Mouse (Mus musculus) CH12.LX (cell line): Measurements from ENCODE around the gene Pnpla2. TPM values are rescaled to one million over a fixed set of nuclear protein-coding genes. Genes with fewer than 3 reads are reported as not detected.

Experiments used
- DNase-seq: peaks from one replicate; pipeline ENCODE4 v3.0.0-alpha.2; 2013; ENCODE audit errors: extremely low read depth
- H3K27ac ChIP-seq: 2 replicates; pipeline ENCODE4 v1.5.1; 2012; ENCODE audit warnings: low read depth, mild to moderate bottlenecking, control low read depth, moderate library complexity; ENCODE audit not compliant: insufficient read depth
- H3K27me3 ChIP-seq: replicated peaks from 2 replicates; pipeline ENCODE3; 2012; ENCODE audit warnings: inconsistent platforms
- H3K36me3 ChIP-seq, 2 experiments: replicated peaks in 1 of 2; 2 replicates each; pipeline versions ENCODE3 to v1.6.1; 2012; ENCODE audit warnings: inconsistent platforms in 1 of 2, low read length in 1 of 2, mild to moderate bottlenecking in 1 of 2, mixed read lengths in 1 of 2, moderate library complexity in 1 of 2; ENCODE audit not compliant: control insufficient read depth in 1 of 2, insufficient read depth in 1 of 2
- H3K4me1 ChIP-seq, 2 experiments: 2 replicates each; pipeline ENCODE4 v1.6.1; 2012; ENCODE audit warnings: inconsistent platforms in 1 of 2, moderate library complexity in 1 of 2; ENCODE audit not compliant: insufficient read depth in 2 of 2, control insufficient read depth in 1 of 2
- H3K4me2 ChIP-seq: 2 replicates; pipeline ENCODE4 v1.6.1; 2012; ENCODE audit warnings: low read depth, mild to moderate bottlenecking, control low read depth; ENCODE audit not compliant: poor library complexity, insufficient read depth, severe bottlenecking
- H3K4me3 ChIP-seq, 3 experiments: fragments of 150-350 bp in 1 of 3; sonication (generic) in 1 of 3; replicated peaks in 1 of 3; 2 replicates each; pipeline versions ENCODE3 to v1.5.1; 2011 to 2012; ENCODE audit warnings: low read depth in 2 of 3, low read length in 2 of 3, mild to moderate bottlenecking in 2 of 3, moderate library complexity in 2 of 3, control low read depth in 1 of 3, improper control_type of control experiment in 1 of 3, inconsistent platforms in 1 of 3, mixed read lengths in 1 of 3; ENCODE audit not compliant: poor library complexity in 1 of 3
- H3K79me2 ChIP-seq: replicated peaks from 2 replicates; pipeline ENCODE4 v1.6.1; 2012; ENCODE audit warnings: mild to moderate bottlenecking, moderate library complexity; ENCODE audit not compliant: control insufficient read depth, poor library complexity, insufficient read depth, severe bottlenecking; ENCODE audit errors: extremely low read depth
- H3K9ac ChIP-seq: 2 replicates; pipeline ENCODE4 v1.6.1; 2012; ENCODE audit warnings: low read depth, mild to moderate bottlenecking, control low read depth, moderate library complexity; ENCODE audit not compliant: insufficient read depth
- H3K9me3 ChIP-seq: replicated peaks from 2 replicates; pipeline ENCODE3; 2012; ENCODE audit warnings: low read length, inconsistent platforms, mixed read lengths
- BHLHE40 ChIP-seq: IDR thresholded peaks from 2 replicates; pipeline ENCODE4 v1.6.1; 2011; ENCODE audit warnings: mild to moderate bottlenecking, low read depth, low read length, improper control_type of control experiment
- CHD2 ChIP-seq: IDR thresholded peaks from 2 replicates; pipeline ENCODE4 v1.6.1; 2011; ENCODE audit warnings: low read length, improper control_type of control experiment
- E2F4 ChIP-seq: IDR thresholded peaks from 2 replicates; pipeline ENCODE4 v1.6.1; 2011; ENCODE audit warnings: low read depth, low read length, improper control_type of control experiment; ENCODE audit not compliant: insufficient replicate concordance
- ELF1 ChIP-seq: IDR thresholded peaks from 2 replicates; pipeline ENCODE4 v1.6.1; 2014; ENCODE audit warnings: low read depth, mild to moderate bottlenecking, inconsistent platforms, low read length, improper control_type of control experiment
- MAX ChIP-seq: IDR thresholded peaks from 2 replicates; pipeline ENCODE4 v1.6.1; 2011; ENCODE audit warnings: low read length, improper control_type of control experiment
- MAZ ChIP-seq: IDR thresholded peaks from 2 replicates; pipeline ENCODE4 v1.6.1; 2012; ENCODE audit warnings: low read depth, mild to moderate bottlenecking, inconsistent platforms, low read length, improper control_type of control experiment, moderate library complexity
- MXI1 ChIP-seq: IDR thresholded peaks from 2 replicates; pipeline ENCODE4 v1.6.1; 2011; ENCODE audit warnings: mild to moderate bottlenecking, low read depth, low read length, improper control_type of control experiment
- NELFE ChIP-seq: IDR thresholded peaks from 2 replicates; pipeline ENCODE4 v1.6.1; 2011; ENCODE audit warnings: low read depth, low read length, improper control_type of control experiment
- POLR2AphosphoS2 ChIP-seq: IDR thresholded peaks from 2 replicates; pipeline ENCODE4 v1.6.1; 2011; ENCODE audit warnings: low read depth, low read length, improper control_type of control experiment
- RAD21 ChIP-seq: IDR thresholded peaks from 2 replicates; pipeline ENCODE4 v1.6.1; 2011; ENCODE audit warnings: low read depth, mild to moderate bottlenecking, low read length, improper control_type of control experiment, moderate library complexity
- SIN3A ChIP-seq: IDR thresholded peaks from 2 replicates; pipeline ENCODE4 v1.6.1; 2012; ENCODE audit warnings: low read length, improper control_type of control experiment, inconsistent platforms
- SMC3 ChIP-seq: IDR thresholded peaks from 2 replicates; pipeline ENCODE4 v1.6.1; 2011; ENCODE audit warnings: low read depth, low read length, improper control_type of control experiment
- TBP ChIP-seq: conservative IDR thresholded peaks from 2 replicates; pipeline ENCODE4 v1.6.1; 2011; ENCODE audit warnings: low read depth, low read length, improper control_type of control experiment
- USF1 ChIP-seq: IDR thresholded peaks from 2 replicates; pipeline ENCODE4 v1.6.1; 2014; ENCODE audit warnings: low read depth, mild to moderate bottlenecking, inconsistent platforms, low read length, improper control_type of control experiment
- ZKSCAN1 ChIP-seq: IDR thresholded peaks from 2 replicates; pipeline ENCODE4 v1.6.1; 2012; ENCODE audit warnings: low read depth, inconsistent platforms, low read length, improper control_type of control experiment, borderline replicate concordance
- ZMIZ1 ChIP-seq: IDR thresholded peaks from 2 replicates; pipeline ENCODE4 v1.6.1; 2012; ENCODE audit warnings: low read depth, mild to moderate bottlenecking, inconsistent platforms, low read length, improper control_type of control experiment
- dilution Hi-C: fragments of 300-500 bp; cut with MboI; formaldehyde crosslinking; loops from 2 replicates; pipeline ENCODE4 v1.14.3; 2020; ENCODE audit warnings: low sequenced_read_pairs; ENCODE audit not compliant: extremely low pct_unique_long_range_greater_than_20kb, extremely low pct_ligation_motif_present
- in situ Hi-C: fragments of 300-500 bp; cut with MboI; formaldehyde crosslinking; loops from 3 replicates; pipeline ENCODE4 v1.14.3; 2019; ENCODE audit warnings: low sequenced_read_pairs, low pct_ligation_motif_present, low pct_unique_long_range_greater_than_20kb, mixed read lengths
- polyA plus RNA-seq: library from polyadenylated mRNA; unstranded; fragments of >175 nt; gene quantifications from 2 replicates; pipeline ENCODE4 v1.2.1, GENCODE M21; 2012; ENCODE audit warnings: low read depth; ENCODE audit not compliant: insufficient read length
- total RNA-seq, 2 experiments: library from RNA; depleted of rRNA; stranded (reverse); fragments of 300-350 nt in 1 of 2; fragments of >200 nt in 1 of 2; gene quantifications; 2 replicates each; pipeline ENCODE4 v1.2.3; 2012 to 2014

Gene Pnpla2
- total and polyA plus RNA-seq, 3 experiments: 2.8 to 29.6 (median 11.7) TPM

DNA sequence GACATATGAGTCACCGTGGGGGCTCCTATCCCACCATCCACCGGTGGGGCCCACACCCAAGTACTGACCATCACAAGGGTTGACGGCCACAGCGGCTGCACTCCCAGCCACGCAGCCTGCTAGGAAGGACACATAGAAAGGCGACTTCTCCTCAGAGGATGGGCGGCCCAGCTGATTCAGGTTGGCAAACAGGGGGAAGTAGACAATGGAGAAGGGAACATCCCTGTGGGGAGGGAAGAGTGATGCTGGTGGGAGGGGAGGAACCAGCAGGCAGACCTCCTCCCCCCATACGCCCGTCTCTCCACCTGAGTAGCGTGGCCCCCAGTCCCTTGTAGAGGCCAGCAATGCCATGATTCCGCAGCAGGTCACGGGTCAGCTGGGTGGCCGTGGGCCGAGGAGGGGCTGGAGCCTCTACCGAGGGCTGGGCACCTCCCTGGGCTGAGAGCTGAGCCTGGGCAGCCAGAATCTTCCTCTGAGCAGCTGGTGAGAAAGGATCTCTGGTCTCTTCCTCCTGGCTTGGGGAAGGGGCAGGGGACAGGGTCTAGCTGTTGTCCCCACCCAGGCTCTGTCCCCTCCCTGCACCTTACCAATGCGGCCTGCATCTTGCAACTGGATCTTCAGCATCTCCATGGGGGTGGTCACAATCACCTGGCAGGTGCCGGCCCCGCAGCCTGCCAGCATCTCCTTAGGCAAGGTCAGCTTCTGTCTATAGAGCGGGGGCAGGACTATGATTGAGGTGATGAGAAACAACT, 23.4 kb upstream of the Pnpla2 start:
- peaks cover 11% of the 10 kb centered on the region for H3K79me2 ChIP-seq
- in situ Hi-C loops: no loop called here
- DNase-seq: no peak
- no peak overlapping the region for H3K4me2 ChIP-seq
- no peak overlapping the region for H3K4me3 ChIP-seq
- no peak overlapping the region for H3K9ac ChIP-seq
- dilution Hi-C loops: no loop called here
- H3K27ac ChIP-seq: no peak overlapping the region
- peaks cover 39 to 49% of the 10 kb centered on the region in 2 experiments for H3K36me3 ChIP-seq
- no peak for TF ChIP-seq TBP
- H3K9me3 ChIP-seq: no peaks in the 10 kb centered on the region
- no peaks in the 10 kb centered on the region for H3K27me3 ChIP-seq
- H3K4me1 ChIP-seq: peaks cover 17 to 28% of the 10 kb centered on the region in 2 experiments

DNA sequence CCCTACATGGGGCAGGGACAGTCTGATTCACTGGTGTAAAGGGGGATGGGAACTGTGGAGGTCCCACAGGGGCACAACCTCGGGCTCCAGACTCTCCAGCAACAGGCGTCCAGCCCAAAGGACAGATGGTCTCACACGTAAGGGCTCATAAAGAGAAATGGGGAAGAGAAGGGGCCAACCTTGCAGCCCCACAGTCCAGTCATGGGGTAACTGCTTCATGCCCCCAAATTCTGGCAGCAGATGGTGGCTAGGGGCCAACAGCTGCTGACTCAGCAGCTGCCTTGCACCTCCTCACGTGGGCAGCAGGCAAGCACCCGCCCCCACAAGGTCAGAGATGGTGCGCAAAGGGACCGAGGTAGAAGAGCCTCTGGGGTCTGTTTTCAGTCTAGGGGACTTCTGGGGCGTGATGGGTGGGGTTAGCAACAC, 22.8 kb upstream of the Pnpla2 start:
- dilution Hi-C loops: no loop called here
- Histone ChIP-seq H3K9ac (no peak overlapping the region), H3K27me3 (no peaks in the 10 kb centered on the region), H3K9me3 (no peaks in the 10 kb centered on the region), H3K79me2 (peaks cover 12% of the 10 kb centered on the region), H3K36me3 (peaks cover 39 to 49% of the 10 kb centered on the region in 2 experiments), H3K27ac (no peak overlapping the region), H3K4me2 (no peak overlapping the region), H3K4me3 (no peak overlapping the region), H3K4me1 (peaks cover 17 to 28% of the 10 kb centered on the region in 2 experiments)
- no peak for TF ChIP-seq NELFE
- no peak for TF ChIP-seq SMC3
- TF ChIP-seq POLR2AphosphoS2: no peak
- no peak for TF ChIP-seq MXI1
- TF ChIP-seq MAZ: no peak
- no peak for TF ChIP-seq USF1
- no peak for TF ChIP-seq ZKSCAN1
- TF ChIP-seq ELF1: no peak
- no peak for TF ChIP-seq SIN3A
- TF ChIP-seq RAD21: no peak
- TF ChIP-seq BHLHE40: no peak
- TF ChIP-seq CHD2: no peak
- TF ChIP-seq ZMIZ1: no peak
- TF ChIP-seq E2F4: no peak
- no peak for TF ChIP-seq MAX
- no peak for DNase-seq
- in situ Hi-C loops: no loop called here
